Mouse (Mus musculus) intestine, embryonic 14.5 days (tissue): Measurements from ENCODE around the gene BC005537. TPM values are rescaled to one million over a fixed set of nuclear protein-coding genes. Genes with fewer than 3 reads are reported as not detected.
"Not testable (repeated sequence)": the region's sequence is repeated elsewhere in the genome, so short reads cannot be mapped to it uniquely, and the experiment has no call there.

Experiments
- ATAC-seq: fragments of 200-750 bp; cut with Nextera tagmentation; replicated peaks from 2 replicates; pipeline ENCODE4 v1.8.0; 2017; ENCODE audit warnings: low read depth, moderate number of reproducible peaks, moderate TSS enrichment, moderate library complexity; ENCODE audit not compliant: low FRiP score, low TSS enrichment
- DNase-seq: peaks from one replicate; pipeline ENCODE4 v3.0.0-alpha.2; 2018; ENCODE audit warnings: low spot score
- H3K27ac ChIP-seq: fragments of 300-500 bp; sonication (generic); 2 replicates; pipeline ENCODE4 v1.5.1; 2014; ENCODE audit warnings: low read depth, mild to moderate bottlenecking, control low read depth
- H3K27me3 ChIP-seq: fragments of 300-500 bp; sonication (generic); replicated peaks from 2 replicates; pipeline ENCODE4 v1.6.1; 2014; ENCODE audit warnings: low read length, control low read depth; ENCODE audit not compliant: control insufficient read depth, insufficient read depth
- H3K36me3 ChIP-seq: fragments of 300-500 bp; sonication (generic); 2 replicates; pipeline ENCODE4 v1.6.1; 2014; ENCODE audit warnings: low read length, control low read depth; ENCODE audit not compliant: control insufficient read depth, insufficient read depth
- H3K4me1 ChIP-seq: fragments of 300-500 bp; sonication (generic); replicated peaks from 2 replicates; pipeline ENCODE4 v1.6.1; 2014; ENCODE audit warnings: low read length, control low read depth, mixed read lengths; ENCODE audit not compliant: control insufficient read depth, insufficient read depth
- H3K4me2 ChIP-seq: fragments of 300-500 bp; sonication (generic); 2 replicates; pipeline ENCODE4 v1.6.1; 2014; ENCODE audit warnings: low read length
- H3K4me3 ChIP-seq: fragments of 300-500 bp; sonication (generic); 2 replicates; pipeline ENCODE4 v1.5.1; 2014; ENCODE audit warnings: low read depth, low read length, control low read depth, mixed read lengths
- H3K9ac ChIP-seq: fragments of 300-500 bp; sonication (generic); 2 replicates; pipeline ENCODE4 v1.6.1; 2014; ENCODE audit warnings: mild to moderate bottlenecking, low read length
- H3K9me3 ChIP-seq: fragments of 300-500 bp; sonication (generic); 2 replicates; pipeline ENCODE4 v1.6.1; 2016; ENCODE audit warnings: low read length, control low read depth; ENCODE audit not compliant: control insufficient read depth
- WGBS: fragments of 180-500 bp; shearing (Covaris S2); extraction: QIAGEN DNeasy Blood & Tissue Kit; methylation state at CpG from one replicate; pipeline ENCODE4 v1.1.7; 2014; 5-methylcytosine and 5-hydroxymethylcytosine counted together
- polyA plus RNA-seq: library from polyadenylated mRNA; unstranded; fragments of >200 nt; fragmentation: Nextera tagmentation; extraction: Ambion mirVana; gene quantifications from 2 replicates; pipeline ENCODE4 v1.2.1, GENCODE M21; 2014

Gene BC005537
- polyA plus RNA-seq, 1 experiment from 2014 or later = 27.0 TPM

- H3K27ac ChIP-seq, H3K9me3 ChIP-seq, H3K4me2 ChIP-seq, H3K27me3 ChIP-seq, H3K4me1 ChIP-seq, H3K9ac ChIP-seq, DNase-seq, H3K4me3 ChIP-seq, ATAC-seq, H3K36me3 ChIP-seq: not testable (repeated sequence)
- WGBS = 74% methylated on average over 4 of the region's 4 CpGs
Measured at GRCm38 (mm10) chr13:24767809-24768208, 33.6 kb upstream of the BC005537 start.

- H3K9me3 ChIP-seq, ATAC-seq, H3K4me1 ChIP-seq, H3K27ac ChIP-seq, H3K4me3 ChIP-seq, H3K9ac ChIP-seq, H3K36me3 ChIP-seq, H3K27me3 ChIP-seq, H3K4me2 ChIP-seq, DNase-seq: not testable (repeated sequence)
- whole genome bisulfite sequencing = 92% methylated on average over 10 of the region's 10 CpGs
Measured at GRCm38 (mm10) chr13:24771482-24771881, 30.0 kb upstream of the BC005537 start.

DNA sequence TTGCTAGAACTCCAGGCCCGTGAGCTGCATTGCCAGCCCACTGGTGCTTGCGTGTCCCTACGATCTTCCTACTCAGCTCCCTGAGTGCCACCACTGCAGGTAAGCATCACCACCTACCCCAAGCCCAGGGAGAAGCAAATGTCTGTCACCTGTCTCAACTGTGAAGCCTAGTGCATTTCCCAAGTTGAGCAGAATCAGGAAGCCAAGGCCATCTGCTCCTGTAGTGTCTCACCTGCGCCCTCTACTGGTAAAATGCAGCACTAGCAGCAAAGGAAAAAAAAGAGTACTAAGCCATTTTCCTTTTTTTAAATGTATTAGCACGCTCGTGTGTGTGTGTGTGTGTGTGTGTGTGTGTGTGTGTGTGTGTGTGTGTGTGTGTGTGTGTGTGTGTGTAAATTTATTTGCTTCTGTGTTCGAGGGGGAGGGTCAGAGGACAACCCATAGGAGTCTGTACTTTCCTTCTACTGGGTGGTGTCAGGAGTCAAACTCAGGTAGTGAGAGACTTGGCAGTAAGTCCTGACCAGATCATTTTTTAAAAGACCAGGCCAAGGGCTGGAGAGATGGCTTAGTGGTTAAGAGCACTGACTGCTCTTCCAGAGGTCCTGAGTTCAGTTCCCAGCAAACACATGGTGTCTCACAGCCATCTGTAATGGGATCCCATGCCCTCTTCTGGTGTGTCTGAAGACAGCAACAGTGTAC is 25.2 kb upstream of the BC005537 start:
- Histone ChIP-seq H3K4me2 (no peak overlapping the region), H3K9ac (no peak overlapping the region), H3K27me3 (no peaks in the 10 kb centered on the region), H3K4me3 (no peak overlapping the region), H3K36me3 (no peaks in the 10 kb centered on the region), H3K27ac (no peak overlapping the region), H3K9me3 (no peaks in the 10 kb centered on the region), H3K4me1 (no peaks in the 10 kb centered on the region)
- 54% methylated on average over 7 of the region's 7 CpGs for WGBS
- ATAC-seq (no peak), DNase-seq (peak; percentile 60)

GRCm38 (mm10) chr13:24778026-24778425 is 23.4 kb upstream of the BC005537 start:
- WGBS = 77% methylated on average over 2 of the region's 2 CpGs
- Histone ChIP-seq H3K9ac (no peak overlapping the region), H3K36me3 (no peaks in the 10 kb centered on the region), H3K4me2 (no peak overlapping the region), H3K4me3 (no peak overlapping the region), H3K9me3 (no peaks in the 10 kb centered on the region), H3K27me3 (no peaks in the 10 kb centered on the region), H3K4me1 (no peaks in the 10 kb centered on the region), H3K27ac (no peak overlapping the region)
- no peak for DNase-seq
- ATAC-seq = no peak

GRCm38 (mm10) chr13:24778706-24779380 is 22.6 kb upstream of the BC005537 start:
- Histone ChIP-seq H3K4me3 (no peak overlapping the region), H3K4me2 (no peak overlapping the region), H3K9me3 (no peaks in the 10 kb centered on the region), H3K9ac (no peak overlapping the region), H3K27ac (no peak overlapping the region), H3K36me3 (no peaks in the 10 kb centered on the region), H3K4me1 (no peaks in the 10 kb centered on the region), H3K27me3 (no peaks in the 10 kb centered on the region)
- DNase-seq (no peak), ATAC-seq (no peak)
- 80% methylated on average over 8 of the region's 8 CpGs for WGBS

- ATAC-seq = no peak
- H3K9ac ChIP-seq = no peak overlapping the region
- no peaks in the 10 kb centered on the region for H3K36me3 ChIP-seq
- H3K27me3 ChIP-seq = no peaks in the 10 kb centered on the region
- H3K27ac ChIP-seq = no peak overlapping the region
- no peak overlapping the region for H3K4me3 ChIP-seq
- H3K4me1 ChIP-seq = no peaks in the 10 kb centered on the region
- no peak overlapping the region for H3K4me2 ChIP-seq
- no peaks in the 10 kb centered on the region for H3K9me3 ChIP-seq
- no peak for DNase-seq
- 71% methylated on average over 5 of the region's 5 CpGs for WGBS
Measured at GRCm38 (mm10) chr13:24781916-24782315, 19.5 kb upstream of the BC005537 start.

DNA sequence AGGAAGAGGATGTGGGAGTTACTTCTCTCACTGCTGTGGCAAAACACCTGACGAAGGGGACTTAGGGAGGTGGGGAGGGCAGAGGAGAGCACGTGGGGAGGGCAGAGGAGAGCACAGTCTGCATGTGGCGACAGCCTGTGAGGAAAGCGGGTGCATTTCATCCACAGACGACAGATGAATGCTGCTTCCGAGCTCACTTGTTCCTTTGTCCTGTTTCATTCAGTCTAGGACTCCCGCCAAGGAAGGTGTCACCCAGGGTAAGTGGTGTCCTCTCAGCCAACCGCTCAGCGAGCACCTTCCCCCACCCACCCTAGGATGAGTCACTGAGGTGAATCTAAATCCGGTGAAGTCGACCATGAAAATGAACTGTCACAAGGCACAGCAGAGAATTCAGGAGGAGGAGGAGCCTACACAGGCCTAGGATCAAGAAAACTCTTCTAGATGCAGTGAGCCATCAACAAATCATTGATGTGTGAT is 15.4 kb upstream of the BC005537 start:
- no peak for ATAC-seq
- H3K9me3 ChIP-seq = no peaks in the 10 kb centered on the region
- WGBS = 60% methylated on average over 11 of the region's 11 CpGs

DNA sequence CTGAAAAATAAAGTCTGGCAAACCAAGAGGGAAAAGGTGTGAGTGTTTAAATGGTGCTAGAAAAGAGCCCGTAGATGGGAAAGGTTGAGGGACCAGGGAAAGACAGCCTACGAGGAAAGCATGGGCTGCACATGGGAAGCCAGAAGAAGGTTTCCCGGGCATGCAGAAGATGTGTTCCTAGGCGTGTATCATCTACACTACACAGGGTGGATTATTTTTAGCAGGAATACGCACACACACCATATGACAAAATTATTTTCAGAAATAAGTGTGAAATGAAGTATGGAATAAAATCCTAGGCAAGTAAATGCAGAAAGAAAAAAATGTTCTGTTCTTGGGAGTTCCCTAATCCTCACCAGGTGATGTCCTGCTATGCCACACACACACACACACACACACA is 14.0 kb upstream of the BC005537 start:
- Histone ChIP-seq H3K4me3 (no peak overlapping the region), H3K27me3 (no peaks in the 10 kb centered on the region), H3K27ac (no peak overlapping the region), H3K9ac (no peak overlapping the region), H3K4me1 (no peaks in the 10 kb centered on the region), H3K36me3 (no peaks in the 10 kb centered on the region), H3K4me2 (no peak overlapping the region), H3K9me3 (no peaks in the 10 kb centered on the region)
- DNase-seq = no peak
- WGBS = 85% methylated on average over 5 of the region's 5 CpGs
- ATAC-seq = no peak

More for the DNA sequence above, 15.4 kb upstream of the BC005537 start:
- H3K4me3 ChIP-seq = no peak overlapping the region
- no peak overlapping the region for H3K9ac ChIP-seq
- DNase-seq = no peak
- H3K27me3 ChIP-seq = no peaks in the 10 kb centered on the region
- H3K4me1 ChIP-seq = no peaks in the 10 kb centered on the region
- H3K36me3 ChIP-seq = no peaks in the 10 kb centered on the region
- H3K4me2 ChIP-seq = no peak overlapping the region
- no peak overlapping the region for H3K27ac ChIP-seq

DNA sequence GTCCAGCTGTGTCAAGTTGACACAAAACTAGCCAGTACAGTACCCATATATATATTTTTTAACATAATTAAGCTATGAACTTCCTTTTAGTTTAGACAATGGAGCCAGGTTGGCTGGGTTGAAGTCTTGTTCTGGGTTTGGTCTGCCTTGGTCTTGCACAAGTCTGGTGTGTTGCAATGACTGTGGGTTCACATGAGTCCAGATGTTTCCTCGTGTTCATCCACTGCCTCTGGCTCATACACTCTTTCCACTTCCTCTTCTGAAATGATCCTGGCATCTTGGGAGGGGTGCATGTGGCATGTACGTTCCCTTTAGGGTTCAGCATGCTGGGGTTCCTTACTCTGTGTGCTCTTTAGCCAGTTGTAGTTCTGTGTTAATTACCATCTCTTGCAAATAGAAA is 10.1 kb upstream of the BC005537 start:
- Histone ChIP-seq H3K27ac (no peak overlapping the region), H3K4me3 (no peak overlapping the region), H3K9ac (no peak overlapping the region), H3K9me3 (no peaks in the 10 kb centered on the region), H3K27me3 (no peaks in the 10 kb centered on the region), H3K36me3 (no peaks in the 10 kb centered on the region), H3K4me1 (no peaks in the 10 kb centered on the region), H3K4me2 (no peak overlapping the region)
- ATAC-seq (no peak), DNase-seq (peak; percentile 33)
- 72% methylated on average over 2 of the region's 2 CpGs for WGBS
